ENCODE assay signal across 16 mouse cellular contexts in genomic region chr7:127088083-127088482, GRCm38 (mm10). TPM values are rescaled to one million over a fixed set of nuclear protein-coding genes. Genes with fewer than 3 reads are reported as not detected.
"Had no signal": no experiment of that assay in that cellular context is flagged by ENCODE, and none has a peak within 500 bp of the region (broad histone marks: within the 10 kb centered on the region; RNA-seq: fewer than 3 reads in every experiment).

No protein-coding gene starts in this region.

- H3K36me3 ChIP-seq: limb, embryonic 13.5 days; midbrain, embryonic 12.5 days; neural tube, embryonic 13.5 days had no signal

- H3K27me3 ChIP-seq: midbrain, embryonic 12.5 days; neural tube, embryonic 13.5 days had no signal

- ATAC-seq: inflammation-experienced regulatory T-cells, adult 6 months; intestine, postnatal 0 days; midbrain, embryonic 16.5 days had no signal

- H3K9ac ChIP-seq: limb, embryonic 13.5 days; midbrain, embryonic 12.5 days had no signal

- H3K9me3 ChIP-seq: limb, embryonic 13.5 days; midbrain, embryonic 12.5 days; neural tube, embryonic 13.5 days had no signal

- DNase-seq: kidney, adult 8-10 months; kidney, postnatal 10 days; kidney, postnatal 4 days; left cerebral cortex, postnatal 4 days; retina, postnatal 1 day; right cerebral cortex, postnatal 14 days had no signal

- H3K4me3 ChIP-seq: layer of hippocampus, adult 2 months; midbrain, embryonic 12.5 days had no signal

- H3K27ac ChIP-seq: layer of hippocampus, adult 2 months; limb, embryonic 13.5 days; midbrain, embryonic 12.5 days; neural tube, embryonic 13.5 days; stomach, postnatal 0 days had no signal

RNA-seq across cellular contexts. Expression of gene Zg16, which starts 1.0 kb away (rescaled TPM):
- total RNA-seq: layer of hippocampus, adult 2 months; layer of hippocampus, postnatal 10 days; left cerebral cortex, postnatal 4 days had no signal
- polyA plus RNA-seq: limb, embryonic 13.5 days; lung, embryonic 16.5 days; midbrain, embryonic 12.5 days; midbrain, embryonic 16.5 days; neural tube, embryonic 13.5 days had no signal

RNA-seq across cellular contexts. Expression of gene Qprt, which starts 33.9 kb away (rescaled TPM):
- total RNA-seq: layer of hippocampus, adult 2 months had no signal

RNA-seq across cellular contexts. Expression of gene Spn, which starts 49.5 kb away (rescaled TPM):
- polyA plus RNA-seq: midbrain, embryonic 16.5 days had no signal
